Mouse (Mus musculus): ENCODE measurements around the gene Tyw5. TPM values are rescaled to one million over a fixed set of nuclear protein-coding genes. Genes with fewer than 3 reads are reported as not detected.

Tyw5 gene
- polyA plus RNA-seq, 1 experiment: 27.1 TPM

GRCm38 (mm10) chr1:57388402-57389155, 18.3 kb downstream of the Tyw5 start:
- no peak for DNase-seq (ENCODE audit: extremely low spot score in 1 of 2, low spot score in 1 of 2)

GRCm38 (mm10) chr1:57387876-57388275, 19.0 kb downstream of the Tyw5 start:
- peak; percentile 60 to 75 for DNase-seq (ENCODE audit: extremely low spot score in 1 of 2, low spot score in 1 of 2)

- DNase-seq (ENCODE audit: extremely low spot score in 1 of 2, low spot score in 1 of 2): no peak
These were observed 20.4 kb downstream of the Tyw5 start for GRCm38 (mm10) chr1:57386519-57386918.

DNA sequence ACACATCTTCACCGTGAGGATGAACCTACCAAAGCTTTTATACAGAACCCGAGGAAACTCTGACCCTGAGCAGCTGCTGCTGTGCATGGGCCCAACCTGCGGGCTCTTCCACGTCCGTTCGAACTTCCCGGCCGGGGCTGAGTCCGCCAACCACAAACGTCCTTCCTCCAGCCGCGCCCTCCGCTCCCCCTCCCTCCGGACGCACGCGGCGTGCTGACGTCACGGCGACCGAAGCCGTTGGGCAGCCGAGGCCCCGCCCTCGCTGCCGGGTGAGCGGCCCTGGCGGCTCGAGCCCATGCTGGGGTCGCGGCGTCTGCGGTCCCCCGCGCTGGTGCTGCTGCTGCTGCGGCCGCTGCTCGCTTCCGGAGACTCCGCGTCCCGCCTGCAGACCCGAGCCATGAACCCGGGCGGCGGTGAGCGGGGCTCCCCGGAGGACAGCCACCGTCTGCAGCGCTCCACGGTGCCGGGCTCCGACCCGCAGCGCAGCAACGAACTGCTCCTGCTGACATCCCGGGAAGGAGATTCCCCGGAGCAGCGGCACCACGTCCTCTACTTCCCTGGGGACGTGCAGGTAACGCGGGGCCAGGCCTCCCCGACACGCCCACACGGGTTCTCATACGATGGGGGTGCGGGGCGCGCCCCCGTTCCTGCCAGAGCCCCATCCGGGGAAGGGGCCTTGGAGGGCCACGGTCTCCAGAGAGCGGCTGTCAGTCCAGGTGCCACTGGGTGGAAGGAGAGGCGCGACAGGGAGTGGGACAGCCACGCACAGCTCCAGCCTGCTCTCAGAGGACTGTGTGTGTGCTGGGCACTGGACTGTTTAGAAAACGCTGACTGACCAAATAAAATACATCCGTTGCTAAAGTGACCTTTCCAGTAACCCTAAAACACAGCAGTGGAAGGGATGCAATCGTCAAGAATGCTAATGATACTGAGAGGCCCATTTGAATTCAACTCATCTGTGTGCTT, 29.2 kb downstream of the Tyw5 start, which contains the start of gene 1700066M21Rik:
Gene 1700066M21Rik (plus strand): TSS at position 245 of the 966 bp plus-strand sequence.
- DNase-seq (ENCODE audit: extremely low spot score in 1 of 2, low spot score in 1 of 2): peak; percentile 85 to 94

DNA sequence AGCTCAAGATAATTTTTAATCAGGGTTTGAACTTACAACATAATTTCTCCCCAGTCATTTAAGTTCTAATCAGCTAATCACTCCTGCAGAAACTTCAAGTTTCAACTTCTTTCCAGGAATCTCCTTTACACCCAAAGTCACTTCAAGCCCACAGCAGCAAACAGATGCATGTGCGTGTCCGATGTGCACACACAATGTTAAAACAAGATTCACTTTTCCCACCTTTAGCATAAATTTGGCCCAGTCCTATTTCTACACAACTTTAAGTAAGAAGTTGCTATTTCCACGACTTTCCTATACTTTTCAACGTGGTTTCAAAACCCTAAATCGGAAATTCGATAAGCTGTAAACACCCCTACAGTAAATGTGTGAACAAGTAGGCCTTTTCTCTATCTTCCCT, 30.1 kb downstream of the Tyw5 start:
- no peak for DNase-seq (ENCODE audit: extremely low spot score in 1 of 2, low spot score in 1 of 2)

- DNase-seq (ENCODE audit: extremely low spot score in 1 of 2, low spot score in 1 of 2): no peak
These were observed 31.6 kb downstream of the Tyw5 start for GRCm38 (mm10) chr1:57375276-57375675.

GRCm38 (mm10) chr1:57370451-57370850, 36.5 kb downstream of the Tyw5 start:
- DNase-seq (ENCODE audit: extremely low spot score in 1 of 2, low spot score in 1 of 2): no peak

- no peak for DNase-seq (ENCODE audit: extremely low spot score in 1 of 2, low spot score in 1 of 2)
These were observed 37.8 kb downstream of the Tyw5 start for GRCm38 (mm10) chr1:57369111-57369510.

GRCm38 (mm10) chr1:57367446-57367845, 39.5 kb downstream of the Tyw5 start:
- no peak for DNase-seq (ENCODE audit: extremely low spot score in 1 of 2, low spot score in 1 of 2)

DNA sequence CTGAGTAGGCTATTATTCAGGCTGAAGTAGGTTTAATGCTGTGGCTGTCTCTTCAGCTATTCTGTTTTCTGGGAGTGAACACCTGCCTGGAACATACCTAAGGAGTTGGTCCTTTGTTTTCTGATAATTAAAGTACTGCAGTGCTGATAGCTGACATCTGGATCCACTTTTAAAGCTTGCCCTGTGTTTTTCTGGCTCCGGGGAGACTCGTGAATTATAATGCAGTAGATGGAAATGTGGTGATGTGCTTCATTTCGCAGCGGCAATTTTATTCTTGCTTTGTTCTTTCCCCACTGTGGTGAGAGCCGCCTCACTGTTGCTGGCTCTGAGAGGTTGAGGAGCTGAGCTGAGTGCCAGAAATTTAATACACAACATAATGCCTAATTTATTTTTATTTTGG, 48.4 kb downstream of the Tyw5 start:
- DNase-seq (ENCODE audit: extremely low spot score in 1 of 2, low spot score in 1 of 2): no peak

- DNase-seq (ENCODE audit: extremely low spot score in 1 of 2, low spot score in 1 of 2): no peak
These were observed 55.0 kb downstream of the Tyw5 start for GRCm38 (mm10) chr1:57351941-57352340.

- DNase-seq (ENCODE audit: extremely low spot score in 1 of 2, low spot score in 1 of 2): no peak
These were observed 59.4 kb downstream of the Tyw5 start for GRCm38 (mm10) chr1:57347487-57347886.

DNA sequence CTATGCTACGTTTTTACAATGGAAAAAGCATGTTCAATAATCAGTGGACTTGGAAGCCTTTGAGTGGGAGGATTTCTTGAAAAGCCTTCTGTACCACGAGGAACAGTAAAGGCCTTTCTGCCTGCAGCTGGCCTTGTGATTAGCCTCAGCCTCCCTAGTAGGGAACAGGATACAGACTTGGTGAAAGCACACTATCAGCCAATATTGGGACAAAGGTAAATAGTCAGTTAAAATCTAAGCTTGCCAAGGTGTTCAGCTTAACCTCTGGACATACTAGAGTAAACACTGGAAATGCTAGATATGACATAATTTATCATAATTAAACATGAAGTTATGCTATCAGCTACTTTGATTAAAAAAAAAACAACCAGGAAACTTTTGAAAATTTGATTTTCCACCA, 65.7 kb downstream of the Tyw5 start:
- no peak for DNase-seq (ENCODE audit: extremely low spot score in 1 of 2, low spot score in 1 of 2)

- DNase-seq (ENCODE audit: extremely low spot score in 1 of 2, low spot score in 1 of 2): peak in 1 of 2 experiments; percentile 62
These were observed 67.6 kb downstream of the Tyw5 start for GRCm38 (mm10) chr1:57339156-57339796.

Other genes starting within 250 kb of the Tyw5 start
- gene 1700066M21Rik, start 29.5 kb downstream of the Tyw5 start, polyA plus RNA-seq (2012; rRNA removed): 14.1 and 16.7 TPM in 2 replicates
- gene Maip1, start 773 bp downstream of the Tyw5 start, polyA plus RNA-seq (2012; rRNA removed): 11.0 and 11.1 TPM in 2 replicates